ENCODE assay signal across 14 mouse cellular contexts in the genomic region with DNA sequence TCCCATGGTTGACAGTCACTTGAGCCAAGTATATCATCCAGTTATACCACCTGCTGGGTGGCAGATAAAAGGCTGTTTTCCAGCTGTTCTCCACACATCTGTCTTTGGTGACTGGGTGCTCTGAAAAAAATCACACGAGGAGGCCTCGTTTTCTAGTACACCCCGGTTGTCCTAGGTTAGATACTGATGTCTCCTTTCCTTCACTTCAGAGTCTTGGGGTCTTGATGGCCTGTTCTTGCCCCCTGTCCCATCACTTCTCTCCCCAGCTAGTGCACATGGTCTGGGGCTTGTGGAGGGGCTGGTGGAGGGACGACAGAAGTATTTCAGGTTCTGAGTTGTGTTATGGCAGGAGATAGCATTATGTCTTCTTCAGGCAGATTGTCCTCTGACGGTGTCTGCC.
DNase-seq lines count a peak whose midpoint lies in the region; ATAC-seq and TF ChIP-seq lines count a peak whose summit lies in the region.
"Had no signal": no experiment of that assay in that cellular context is flagged by ENCODE, and none has a peak within 500 bp of the region (broad histone marks: within the 10 kb centered on the region; RNA-seq: fewer than 3 reads in every experiment).

No protein-coding gene starts in this region.

- DNase-seq in gastrocnemius, adult 2 months = no peak
- no peak for DNase-seq in gastrocnemius, postnatal 36 days
- no peak for DNase-seq in hindbrain, postnatal 0 days (ENCODE audit: low spot score)
- DNase-seq in right cerebral cortex, adult 18-20 months = no peak
- DNase-seq: adrenal gland, adult 2 months; layer of hippocampus, adult 9-11 months; lung, adult 2 months; thymus, adult 18-20 months had no signal

- peak overlapping the region; percentile 93 for H3K27ac ChIP-seq in gastrocnemius, adult 2 months
- H3K27ac ChIP-seq in hindbrain, postnatal 0 days = no peak overlapping the region
- no peak overlapping the region for H3K27ac ChIP-seq in hindbrain, embryonic 16.5 days (ENCODE audit: low read depth, low read length)
- peak overlapping the region; percentile 99 for H3K27ac ChIP-seq in brown adipose tissue, adult 24 weeks (replicated peaks; ENCODE audit: low read depth, low read length)
- H3K27ac ChIP-seq in limb, embryonic 13.5 days = no peak overlapping the region
- H3K27ac ChIP-seq: forebrain, embryonic 13.5 days had no signal

- no peaks in the 10 kb centered on the region for H3K9me3 ChIP-seq in hindbrain, postnatal 0 days (ENCODE audit: low read length)
- no peaks in the 10 kb centered on the region for H3K9me3 ChIP-seq in hindbrain, embryonic 16.5 days (ENCODE audit: control insufficient read depth, low read length)
- H3K9me3 ChIP-seq in limb, embryonic 13.5 days = no peaks in the 10 kb centered on the region
- H3K9me3 ChIP-seq: forebrain, embryonic 13.5 days; megakaryocyte, embryonic 14.5 days had no signal

- H3K4me2 ChIP-seq in hindbrain, postnatal 0 days (ENCODE audit: low read depth, low read length) = peak overlapping the region; percentile 77; the same call in 1 of the 2 replicates
- H3K4me2 ChIP-seq in hindbrain, embryonic 16.5 days (ENCODE audit: low read length) = no peak overlapping the region
- H3K4me2 ChIP-seq in limb, embryonic 13.5 days (replicated peaks) = peak overlapping the region; percentile 68

- H3K27me3 ChIP-seq in hindbrain, postnatal 0 days (ENCODE audit: insufficient read depth, low read length) = no peaks in the 10 kb centered on the region
- no peaks in the 10 kb centered on the region for H3K27me3 ChIP-seq in hindbrain, embryonic 16.5 days (replicated peaks; ENCODE audit: control insufficient read depth, insufficient read depth, low read length)
- peaks cover 24% of the 10 kb centered on the region for H3K27me3 ChIP-seq in limb, embryonic 13.5 days

- no peak overlapping the region for H3K9ac ChIP-seq in hindbrain, postnatal 0 days (replicated peaks; ENCODE audit: low read length)
- no peak overlapping the region for H3K9ac ChIP-seq in hindbrain, embryonic 16.5 days (ENCODE audit: low read depth, low read length)
- H3K9ac ChIP-seq in limb, embryonic 13.5 days = no peak overlapping the region

- no peaks in the 10 kb centered on the region for H3K36me3 ChIP-seq in hindbrain, postnatal 0 days (ENCODE audit: insufficient read depth, low read length)
- no peaks in the 10 kb centered on the region for H3K36me3 ChIP-seq in hindbrain, embryonic 16.5 days (ENCODE audit: control insufficient read depth, insufficient read depth, low read length)
- H3K36me3 ChIP-seq in limb, embryonic 13.5 days = no peaks in the 10 kb centered on the region

- intact Hi-C loops in gastrocnemius, adult 2 months (cut with DNase I) = loop anchor here (5.0 to 10.0 kb wide), 2 partner anchors 50 to 462 kb away; no protein-coding TSS in a partner anchor
- intact Hi-C loops in gastrocnemius, postnatal 36 days (cut with DNase I) = loop anchor here (10.0 kb wide), 1 partner anchor 462 kb away; no protein-coding TSS in a partner anchor

- H3K4me3 ChIP-seq in gastrocnemius, adult 2 months = peak overlapping the region; percentile 82
- no peak overlapping the region for H3K4me3 ChIP-seq in hindbrain, postnatal 0 days (ENCODE audit: low read length)
- no peak overlapping the region for H3K4me3 ChIP-seq in hindbrain, embryonic 16.5 days (ENCODE audit: low read length)
- no peak overlapping the region for H3K4me3 ChIP-seq in brown adipose tissue, adult 24 weeks (ENCODE audit: insufficient read depth, low read depth, low read length)
- peak overlapping the region; percentile 50 for H3K4me3 ChIP-seq in limb, embryonic 13.5 days

- H3K4me1 ChIP-seq in hindbrain, postnatal 0 days (ENCODE audit: insufficient read depth, low read length) = peaks cover 7% of the 10 kb centered on the region; the same call in 1 of the 2 replicates
- peaks cover 17% of the 10 kb centered on the region for H3K4me1 ChIP-seq in hindbrain, embryonic 16.5 days (ENCODE audit: control insufficient read depth, insufficient read depth, low read depth, low read length)
- peaks cover 11% of the 10 kb centered on the region for H3K4me1 ChIP-seq in brown adipose tissue, adult 24 weeks (ENCODE audit: control insufficient read depth, insufficient read depth, insufficient read length, low read length)
- peaks cover 42% of the 10 kb centered on the region for H3K4me1 ChIP-seq in limb, embryonic 13.5 days

- no peak for ATAC-seq in hindbrain, postnatal 0 days
- ATAC-seq in hindbrain, embryonic 16.5 days = no peak
- ATAC-seq in limb, embryonic 13.5 days (ENCODE audit: low FRiP score, low read depth) = no peak
- ATAC-seq in granulocyte monocyte progenitor cell, adult 5-6 weeks (replicated peaks; ENCODE audit: poor library complexity, severe bottlenecking) = no peak

- 78% methylated on average over 5 of the region's 5 CpGs for WGBS in hindbrain, postnatal 0 days
- 74% methylated on average over 5 of the region's 5 CpGs for WGBS in hindbrain, embryonic 16.5 days
- WGBS in limb, embryonic 13.5 days = 74% methylated on average over 5 of the region's 5 CpGs

- TF ChIP-seq CTCF in gastrocnemius, adult 2 months (IDR thresholded peaks at IDR 0.05) = no peak
- TF ChIP-seq CTCF in hindbrain, postnatal 0 days (IDR thresholded peaks at IDR 0.05; ENCODE audit: low read depth) = no peak

Comparison
In these comparisons a context has a peak if more than half of its experiments do, and no peak if none do; other contexts are left out.
1. H3K27ac ChIP-seq: peak in gastrocnemius, adult 2 months (single experiment) and brown adipose tissue, adult 24 weeks (single experiment); none in hindbrain, postnatal 0 days (single experiment), hindbrain, embryonic 16.5 days (single experiment) and limb, embryonic 13.5 days (single experiment).
2. H3K4me3 ChIP-seq: peak in gastrocnemius, adult 2 months (single experiment) and limb, embryonic 13.5 days (single experiment); none in hindbrain, postnatal 0 days (single experiment), hindbrain, embryonic 16.5 days (single experiment) and brown adipose tissue, adult 24 weeks (single experiment).